Mouse (Mus musculus) cerebellum, adult 8-10 months (tissue): ENCODE measurements at regions not wholly inside any gene's neighbourhood (a gene's known extent, or its start where the extent isn't known, plus 50 kb on each side); places are given as distances from the start of the nearest gene placed in this dataset.

Experiments used
- DNase-seq: peaks from one replicate; pipeline ENCODE4 v3.0.0; 2022

- no peak for DNase-seq
These were observed 128.2 kb upstream of the Hmga2 start for GRCm38 (mm10) chr10:120604506-120604905.

- DNase-seq, result no peak
These were observed 126.9 kb upstream of the Hmga2 start for GRCm38 (mm10) chr10:120603167-120603566.

- DNase-seq, result no peak
These were observed 124.5 kb upstream of the Hmga2 start for GRCm38 (mm10) chr10:120600735-120601134.

GRCm38 (mm10) chr10:120599551-120599950 lies 123.3 kb upstream of the Hmga2 start:
- no peak for DNase-seq

GRCm38 (mm10) chr10:120597320-120597887 lies 121.1 kb upstream of the Hmga2 start:
- no peak for DNase-seq

GRCm38 (mm10) chr10:120595145-120595544 lies 118.9 kb upstream of the Hmga2 start:
- DNase-seq, result no peak

GRCm38 (mm10) chr10:120593876-120594275 lies 117.6 kb upstream of the Hmga2 start:
- no peak for DNase-seq

- no peak for DNase-seq
These were observed 113.4 kb upstream of the Hmga2 start for GRCm38 (mm10) chr10:120589659-120590058.

GRCm38 (mm10) chr10:120587854-120588633 lies 111.8 kb upstream of the Hmga2 start:
- no peak for DNase-seq

- DNase-seq, result peak; percentile 34
These were observed 110.9 kb upstream of the Hmga2 start for GRCm38 (mm10) chr10:120587179-120587578.

GRCm38 (mm10) chr10:120582497-120582896 lies 106.2 kb upstream of the Hmga2 start:
- no peak for DNase-seq

- no peak for DNase-seq
These were observed 105.3 kb upstream of the Hmga2 start for GRCm38 (mm10) chr10:120581547-120581946.

- no peak for DNase-seq
These were observed 100.6 kb upstream of the Hmga2 start for GRCm38 (mm10) chr10:120576886-120577285.

- DNase-seq, result no peak
These were observed 99.9 kb upstream of the Hmga2 start for GRCm38 (mm10) chr10:120576148-120576547.

- DNase-seq, result no peak
These were observed 95.1 kb upstream of the Hmga2 start for GRCm38 (mm10) chr10:120571340-120571739.

GRCm38 (mm10) chr10:120565992-120566391 lies 89.7 kb upstream of the Hmga2 start:
- no peak for DNase-seq

GRCm38 (mm10) chr10:120564859-120565258 lies 88.6 kb upstream of the Hmga2 start:
- no peak for DNase-seq

- no peak for DNase-seq
These were observed 87.7 kb upstream of the Hmga2 start for GRCm38 (mm10) chr10:120563926-120564325.

- DNase-seq, result no peak
These were observed 85.6 kb upstream of the Hmga2 start for GRCm38 (mm10) chr10:120561821-120562220.

- no peak for DNase-seq
These were observed 81.7 kb upstream of the Hmga2 start for GRCm38 (mm10) chr10:120557850-120558447.

- no peak for DNase-seq
These were observed 79.8 kb upstream of the Hmga2 start for GRCm38 (mm10) chr10:120556116-120556515.

- no peak for DNase-seq
These were observed 76.8 kb upstream of the Hmga2 start for GRCm38 (mm10) chr10:120553097-120553453.

GRCm38 (mm10) chr10:120552341-120553096 lies 76.2 kb upstream of the Hmga2 start:
- DNase-seq, result no peak
